Mouse (Mus musculus): ENCODE data around the gene Fam149b.

DNA sequence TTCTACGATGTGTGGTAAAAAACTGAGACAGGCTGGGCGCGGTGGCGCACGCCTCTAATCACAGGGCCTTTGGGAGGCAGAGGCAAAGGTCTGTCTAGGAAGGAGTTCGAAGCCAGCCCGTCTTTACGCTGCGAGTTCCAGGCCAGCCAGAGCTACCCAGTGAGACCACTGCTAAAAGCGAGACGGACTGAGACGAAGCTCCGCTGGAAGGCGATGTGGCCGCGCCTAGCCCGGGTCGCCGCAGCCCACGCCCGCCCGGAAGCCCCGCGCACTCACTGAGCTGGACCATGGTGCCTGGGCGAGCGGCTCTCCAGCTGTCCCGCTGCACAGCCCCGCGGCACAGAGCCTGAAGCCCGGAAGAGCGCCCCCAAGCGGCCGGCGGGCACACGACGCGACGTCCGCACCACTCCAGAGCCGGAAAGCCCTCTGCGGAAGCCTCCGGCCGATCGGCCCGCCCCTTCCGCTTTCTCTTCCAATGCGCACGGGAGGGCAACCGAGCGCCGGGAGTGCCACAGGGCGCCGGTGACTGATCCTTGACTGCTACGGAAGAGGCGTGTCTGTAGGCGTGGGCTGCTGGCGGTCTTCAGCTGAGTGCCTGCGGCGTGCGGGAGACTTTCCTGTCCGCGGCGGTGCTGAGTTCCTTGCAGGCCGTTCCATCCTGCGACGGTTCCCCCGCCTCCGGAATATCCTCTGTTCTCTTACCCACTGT lies 45.4 kb downstream of the Fam149b start, which contains the start of gene Mrps16:
- peak; percentile 90 for TF ChIP-seq CTCF (IDR thresholded peaks at IDR 0.05; ENCODE audit: low read depth)
- peak; percentile 47; the same call in 1 of the 2 replicates for TF ChIP-seq EP300 (IDR thresholded peaks at IDR 0.05; ENCODE audit: low read depth)
